Mouse (Mus musculus) forebrain, embryonic 15.5 days (tissue): ENCODE measurements around the gene Galnt13. TPM values are rescaled to one million over a fixed set of nuclear protein-coding genes. Genes with fewer than 3 reads are reported as not detected.
"Not testable (repeated sequence)": the region's sequence is repeated elsewhere in the genome, so short reads cannot be mapped to it uniquely, and the experiment has no call there.

Source experiments
- ATAC-seq: fragments of 200-750 bp; cut with Nextera tagmentation; replicated peaks from 2 replicates; pipeline ENCODE4 v1.8.0; 2017; ENCODE audit warnings: mild to moderate bottlenecking, moderate TSS enrichment, moderate library complexity
- H3K27ac ChIP-seq: fragments of 300-500 bp; sonication (generic); replicated peaks from 2 replicates; pipeline ENCODE4 v1.5.1; 2015; ENCODE audit warnings: mild to moderate bottlenecking, inconsistent platforms
- H3K27me3 ChIP-seq: fragments of 300-500 bp; sonication (generic); 2 replicates; pipeline ENCODE4 v1.6.1; 2015; ENCODE audit warnings: inconsistent platforms
- H3K36me3 ChIP-seq: fragments of 300-500 bp; sonication (generic); 2 replicates; pipeline ENCODE4 v1.6.1; 2015; ENCODE audit warnings: mild to moderate bottlenecking, inconsistent platforms
- H3K4me1 ChIP-seq: fragments of 300-500 bp; sonication (generic); 2 replicates; pipeline ENCODE4 v1.6.1; 2015; ENCODE audit warnings: inconsistent platforms
- H3K4me2 ChIP-seq: fragments of 300-500 bp; sonication (generic); replicated peaks from 2 replicates; pipeline ENCODE4 v1.6.1; 2015; ENCODE audit warnings: mild to moderate bottlenecking, inconsistent platforms
- H3K4me3 ChIP-seq: fragments of 300-500 bp; sonication (generic); 2 replicates; pipeline ENCODE4 v1.5.1; 2015; ENCODE audit warnings: mild to moderate bottlenecking, inconsistent platforms
- H3K9ac ChIP-seq: fragments of 300-500 bp; sonication (generic); replicated peaks from 2 replicates; pipeline ENCODE4 v1.6.1; 2015; ENCODE audit warnings: mild to moderate bottlenecking, inconsistent platforms
- H3K9me3 ChIP-seq: fragments of 300-500 bp; sonication (generic); 2 replicates; pipeline ENCODE4 v1.6.1; 2016; ENCODE audit warnings: inconsistent platforms
- WGBS: fragments of 180-500 bp; shearing (Covaris S2); methylation state at CpG from one replicate; pipeline ENCODE4 v1.1.7; 2015; ENCODE audit warnings: mixed read lengths; 5-methylcytosine and 5-hydroxymethylcytosine counted together
- polyA plus RNA-seq: library from polyadenylated mRNA; unstranded; fragments of >200 nt; fragmentation: Nextera tagmentation; extraction: Ambion mirVana; gene quantifications from 2 replicates; pipeline ENCODE4 v1.2.1, GENCODE M21; 2015

The Galnt13 gene
- polyA plus RNA-seq, 1 experiment from 2014 or later, result 2.8 TPM

GRCm38 (mm10) chr2:54567186-54567585, 131.1 kb downstream of the Galnt13 start:
- Histone ChIP-seq H3K9ac (no peak overlapping the region), H3K27ac (no peak overlapping the region), H3K4me1 (no peaks in the 10 kb centered on the region), H3K36me3 (no peaks in the 10 kb centered on the region), H3K27me3 (no peaks in the 10 kb centered on the region), H3K4me3 (no peak overlapping the region), H3K9me3 (no peaks in the 10 kb centered on the region), H3K4me2 (no peak overlapping the region)
- 67% methylated on average over 2 of the region's 2 CpGs for WGBS
- ATAC-seq, result no peak

GRCm38 (mm10) chr2:54567632-54568031, 131.5 kb downstream of the Galnt13 start:
- no peak overlapping the region for H3K4me2 ChIP-seq
- no peak overlapping the region for H3K9ac ChIP-seq
- H3K4me1 ChIP-seq, result no peaks in the 10 kb centered on the region
- no peak for ATAC-seq
- no peaks in the 10 kb centered on the region for H3K36me3 ChIP-seq
- H3K27me3 ChIP-seq, result no peaks in the 10 kb centered on the region
- H3K4me3 ChIP-seq, result no peak overlapping the region
- H3K9me3 ChIP-seq, result no peaks in the 10 kb centered on the region
- 89% methylated on average over 9 of the region's 9 CpGs for WGBS
- no peak overlapping the region for H3K27ac ChIP-seq

GRCm38 (mm10) chr2:54713817-54714216, 277.7 kb downstream of the Galnt13 start:
- not testable (repeated sequence) for H3K9me3 ChIP-seq, H3K9ac ChIP-seq, H3K4me2 ChIP-seq, H3K36me3 ChIP-seq, H3K27me3 ChIP-seq, H3K4me1 ChIP-seq, H3K27ac ChIP-seq, H3K4me3 ChIP-seq
- no CpG with 5 or more reads among the region's 5 CpGs for WGBS
- ATAC-seq, result peak; percentile 72

GRCm38 (mm10) chr2:54751232-54751631, 315.1 kb downstream of the Galnt13 start:
- no peaks in the 10 kb centered on the region for H3K4me1 ChIP-seq
- H3K36me3 ChIP-seq, result no peaks in the 10 kb centered on the region
- no peak overlapping the region for H3K4me3 ChIP-seq
- H3K27me3 ChIP-seq, result no peaks in the 10 kb centered on the region
- H3K9me3 ChIP-seq, result no peaks in the 10 kb centered on the region
- H3K27ac ChIP-seq, result no peak overlapping the region
- WGBS, result 75% methylated on average over 2 of the region's 2 CpGs
- no peak for ATAC-seq
- H3K9ac ChIP-seq, result no peak overlapping the region
- no peak overlapping the region for H3K4me2 ChIP-seq

GRCm38 (mm10) chr2:54759781-54760180, 323.7 kb downstream of the Galnt13 start:
- Histone ChIP-seq H3K9me3 (no peaks in the 10 kb centered on the region), H3K4me1 (no peaks in the 10 kb centered on the region), H3K4me3 (no peak overlapping the region), H3K27ac (no peak overlapping the region), H3K27me3 (no peaks in the 10 kb centered on the region), H3K4me2 (no peak overlapping the region), H3K9ac (no peak overlapping the region), H3K36me3 (no peaks in the 10 kb centered on the region)
- no peak for ATAC-seq
- WGBS, result 40% methylated on average over 4 of the region's 4 CpGs

GRCm38 (mm10) chr2:54778790-54779273, 342.7 kb downstream of the Galnt13 start:
- Histone ChIP-seq H3K4me3 (no peak overlapping the region), H3K36me3 (no peaks in the 10 kb centered on the region), H3K27me3 (no peaks in the 10 kb centered on the region), H3K4me2 (no peak overlapping the region), H3K27ac (no peak overlapping the region), H3K9ac (no peak overlapping the region), H3K4me1 (no peaks in the 10 kb centered on the region), H3K9me3 (no peaks in the 10 kb centered on the region)
- WGBS, result 81% methylated on average over 2 of the region's 2 CpGs
- no peak for ATAC-seq

GRCm38 (mm10) chr2:54813670-54814256, 377.6 kb downstream of the Galnt13 start:
- Histone ChIP-seq H3K4me3 (no peak overlapping the region), H3K27me3 (no peaks in the 10 kb centered on the region), H3K4me2 (no peak overlapping the region), H3K27ac (no peak overlapping the region), H3K4me1 (0 out of 2 replicates have a peak, but pooled peaks cover 4% of the 10 kb centered on the region), H3K9ac (no peak overlapping the region), H3K9me3 (no peaks in the 10 kb centered on the region), H3K36me3 (no peaks in the 10 kb centered on the region)
- peak; percentile 77 for ATAC-seq
- WGBS, result 24% methylated on average over 2 of the region's 2 CpGs

- Histone ChIP-seq H3K27me3 (no peaks in the 10 kb centered on the region), H3K36me3 (no peaks in the 10 kb centered on the region), H3K4me3 (no peak overlapping the region), H3K4me2 (no peak overlapping the region), H3K9me3 (no peaks in the 10 kb centered on the region), H3K9ac (no peak overlapping the region), H3K4me1 (no peaks in the 10 kb centered on the region), H3K27ac (no peak overlapping the region)
- WGBS, result 51% methylated on average over 1 of the region's 1 CpGs
- ATAC-seq, result no peak
These were observed 405.1 kb downstream of the Galnt13 start for GRCm38 (mm10) chr2:54841245-54841644.

- no peaks in the 10 kb centered on the region for H3K4me1 ChIP-seq
- WGBS, result 79% methylated on average over 7 of the region's 7 CpGs
- no peak overlapping the region for H3K27ac ChIP-seq
- H3K4me2 ChIP-seq, result no peak overlapping the region
- H3K27me3 ChIP-seq, result no peaks in the 10 kb centered on the region
- no peaks in the 10 kb centered on the region for H3K9me3 ChIP-seq
- no peak for ATAC-seq
- no peak overlapping the region for H3K4me3 ChIP-seq
- H3K36me3 ChIP-seq, result no peaks in the 10 kb centered on the region
- H3K9ac ChIP-seq, result no peak overlapping the region
These were observed 470.4 kb downstream of the Galnt13 start for GRCm38 (mm10) chr2:54906282-54907060.

- no peak for ATAC-seq
- H3K27ac ChIP-seq, result no peak overlapping the region
- H3K4me1 ChIP-seq, result no peaks in the 10 kb centered on the region
- H3K36me3 ChIP-seq, result no peaks in the 10 kb centered on the region
- H3K9ac ChIP-seq, result no peak overlapping the region
- H3K9me3 ChIP-seq, result no peaks in the 10 kb centered on the region
- 87% methylated on average over 1 of the region's 1 CpGs for WGBS
- no peak overlapping the region for H3K4me3 ChIP-seq
- H3K4me2 ChIP-seq, result no peak overlapping the region
- H3K27me3 ChIP-seq, result no peaks in the 10 kb centered on the region
These were observed 479.1 kb downstream of the Galnt13 start for GRCm38 (mm10) chr2:54915088-54915670.

- ATAC-seq, result no peak
- Histone ChIP-seq H3K36me3 (no peaks in the 10 kb centered on the region), H3K4me2 (no peak overlapping the region), H3K27me3 (no peaks in the 10 kb centered on the region), H3K4me3 (no peak overlapping the region), H3K9me3 (no peaks in the 10 kb centered on the region), H3K27ac (no peak overlapping the region), H3K9ac (no peak overlapping the region), H3K4me1 (no peaks in the 10 kb centered on the region)
- 95% methylated on average over 3 of the region's 3 CpGs for WGBS
These were observed 500.3 kb downstream of the Galnt13 start for GRCm38 (mm10) chr2:54936369-54936768.

GRCm38 (mm10) chr2:54937306-54937705, 501.2 kb downstream of the Galnt13 start:
- H3K9me3 ChIP-seq, result no peaks in the 10 kb centered on the region
- ATAC-seq, result no peak
- no peak overlapping the region for H3K9ac ChIP-seq
- H3K36me3 ChIP-seq, result no peaks in the 10 kb centered on the region
- H3K27me3 ChIP-seq, result no peaks in the 10 kb centered on the region
- no peak overlapping the region for H3K4me2 ChIP-seq
- H3K4me3 ChIP-seq, result no peak overlapping the region
- no peak overlapping the region for H3K27ac ChIP-seq
- H3K4me1 ChIP-seq, result no peaks in the 10 kb centered on the region
